Mouse (Mus musculus): ENCODE measurements around the gene Foxl1. TPM values are rescaled to one million over a fixed set of nuclear protein-coding genes. Genes with fewer than 3 reads are reported as not detected.
A peak's percentile ranks its signal among the peaks of the same experiment; 100 is the strongest.

Gene Foxl1
- polyA plus RNA-seq (2015; fragmentation: Nextera tagmentation; extraction: Ambion mirVana) = 0.15 TPM in 1 of 2 replicates, not detected in the other

- no peak for ATAC-seq
- Histone ChIP-seq H3K4me2 (ENCODE audit: low read length) (peak within 1 kb of the TSS; percentile 26; the same call in 1 of the 2 replicates), H3K36me3 (ENCODE audit: control insufficient read depth, insufficient read depth) (no peaks in the 10 kb centered on the region), H3K4me3 (replicated peaks; ENCODE audit: low read length) (0 out of 2 replicates have a peak within 1 kb of the TSS, but pooled peaks have one; percentile 4), H3K27ac (ENCODE audit: low read length) (no peak within 1 kb of the TSS), H3K9ac (replicated peaks; ENCODE audit: low read depth, low read length) (no peak within 1 kb of the TSS), H3K27me3 (replicated peaks; ENCODE audit: control insufficient read depth, insufficient read depth, low read length) (peaks cover 82% of the 10 kb centered on the region), H3K4me1 (replicated peaks; ENCODE audit: control insufficient read depth, insufficient read depth, low read length) (peaks cover 21% of the 10 kb centered on the region), H3K9me3 (ENCODE audit: control insufficient read depth, low read length) (0 out of 2 replicates have a peak, but pooled peaks cover 2% of the 10 kb centered on the region)
- WGBS = 1% methylated on average over 43 of the region's 43 CpGs
Measured at GRCm38 (mm10) chr8:121127756-121128375, at the start of gene Foxl1. Gene Foxl1, plus strand, starts transcription at chr8:121127940.

- Histone ChIP-seq H3K9me3 (ENCODE audit: control insufficient read depth, low read length) (0 out of 2 replicates have a peak, but pooled peaks cover 2% of the 10 kb centered on the region), H3K4me2 (ENCODE audit: low read length) (no peak overlapping the region), H3K4me3 (replicated peaks; ENCODE audit: low read length) (no peak overlapping the region), H3K27ac (ENCODE audit: low read length) (no peak overlapping the region), H3K9ac (replicated peaks; ENCODE audit: low read depth, low read length) (no peak overlapping the region), H3K36me3 (ENCODE audit: control insufficient read depth, insufficient read depth) (no peaks in the 10 kb centered on the region), H3K27me3 (replicated peaks; ENCODE audit: control insufficient read depth, insufficient read depth, low read length) (peaks cover 96% of the 10 kb centered on the region), H3K4me1 (replicated peaks; ENCODE audit: control insufficient read depth, insufficient read depth, low read length) (peaks cover 10% of the 10 kb centered on the region)
- no peak for ATAC-seq
- WGBS = 1% methylated on average over 14 of the region's 14 CpGs
Measured at GRCm38 (mm10) chr8:121078721-121079120, 49.0 kb upstream of the Foxl1 start.

GRCm38 (mm10) chr8:121079201-121079600 lies 48.5 kb upstream of the Foxl1 start:
- Histone ChIP-seq H3K36me3 (ENCODE audit: control insufficient read depth, insufficient read depth) (no peaks in the 10 kb centered on the region), H3K4me3 (replicated peaks; ENCODE audit: low read length) (no peak overlapping the region), H3K4me2 (ENCODE audit: low read length) (no peak overlapping the region), H3K4me1 (replicated peaks; ENCODE audit: control insufficient read depth, insufficient read depth, low read length) (peaks cover 15% of the 10 kb centered on the region), H3K9ac (replicated peaks; ENCODE audit: low read depth, low read length) (no peak overlapping the region), H3K27me3 (replicated peaks; ENCODE audit: control insufficient read depth, insufficient read depth, low read length) (peaks cover 92% of the 10 kb centered on the region), H3K9me3 (ENCODE audit: control insufficient read depth, low read length) (0 out of 2 replicates have a peak, but pooled peaks cover 2% of the 10 kb centered on the region), H3K27ac (ENCODE audit: low read length) (no peak overlapping the region)
- ATAC-seq = no peak
- 1% methylated on average over 7 of the region's 7 CpGs for WGBS

GRCm38 (mm10) chr8:121079944-121080343 lies 47.8 kb upstream of the Foxl1 start:
- whole genome bisulfite sequencing = 1% methylated on average over 12 of the region's 12 CpGs
- no peak overlapping the region for H3K4me3 ChIP-seq (replicated peaks; ENCODE audit: low read length)
- peaks cover 22% of the 10 kb centered on the region for H3K4me1 ChIP-seq (replicated peaks; ENCODE audit: control insufficient read depth, insufficient read depth, low read length)
- H3K4me2 ChIP-seq (ENCODE audit: low read length) = no peak overlapping the region
- 0 out of 2 replicates have a peak, but pooled peaks cover 2% of the 10 kb centered on the region for H3K9me3 ChIP-seq (ENCODE audit: control insufficient read depth, low read length)
- H3K27ac ChIP-seq (ENCODE audit: low read length) = no peak overlapping the region
- ATAC-seq = no peak
- no peaks in the 10 kb centered on the region for H3K36me3 ChIP-seq (ENCODE audit: control insufficient read depth, insufficient read depth)
- no peak overlapping the region for H3K9ac ChIP-seq (replicated peaks; ENCODE audit: low read depth, low read length)
- H3K27me3 ChIP-seq (replicated peaks; ENCODE audit: control insufficient read depth, insufficient read depth, low read length) = peaks cover 92% of the 10 kb centered on the region

GRCm38 (mm10) chr8:121080361-121081090 lies 47.2 kb upstream of the Foxl1 start:
- ATAC-seq = no peak
- Histone ChIP-seq H3K4me1 (replicated peaks; ENCODE audit: control insufficient read depth, insufficient read depth, low read length) (peaks cover 22% of the 10 kb centered on the region), H3K27me3 (replicated peaks; ENCODE audit: control insufficient read depth, insufficient read depth, low read length) (peaks cover 95% of the 10 kb centered on the region), H3K4me2 (ENCODE audit: low read length) (no peak overlapping the region), H3K36me3 (ENCODE audit: control insufficient read depth, insufficient read depth) (no peaks in the 10 kb centered on the region), H3K4me3 (replicated peaks; ENCODE audit: low read length) (no peak overlapping the region), H3K9me3 (ENCODE audit: control insufficient read depth, low read length) (0 out of 2 replicates have a peak, but pooled peaks cover 2% of the 10 kb centered on the region), H3K27ac (ENCODE audit: low read length) (no peak overlapping the region), H3K9ac (replicated peaks; ENCODE audit: low read depth, low read length) (no peak overlapping the region)
- under 1% methylated on average over 49 of the region's 49 CpGs for WGBS

- H3K4me1 ChIP-seq (replicated peaks; ENCODE audit: control insufficient read depth, insufficient read depth, low read length) = peaks cover 22% of the 10 kb centered on the region
- WGBS = 2% methylated on average over 7 of the region's 7 CpGs
- no peak overlapping the region for H3K4me2 ChIP-seq (ENCODE audit: low read length)
- no peak overlapping the region for H3K9ac ChIP-seq (replicated peaks; ENCODE audit: low read depth, low read length)
- 0 out of 2 replicates have a peak, but pooled peaks cover 2% of the 10 kb centered on the region for H3K9me3 ChIP-seq (ENCODE audit: control insufficient read depth, low read length)
- H3K4me3 ChIP-seq (replicated peaks; ENCODE audit: low read length) = no peak overlapping the region
- peaks cover 95% of the 10 kb centered on the region for H3K27me3 ChIP-seq (replicated peaks; ENCODE audit: control insufficient read depth, insufficient read depth, low read length)
- no peak for ATAC-seq
- H3K36me3 ChIP-seq (ENCODE audit: control insufficient read depth, insufficient read depth) = no peaks in the 10 kb centered on the region
- H3K27ac ChIP-seq (ENCODE audit: low read length) = no peak overlapping the region
Measured at GRCm38 (mm10) chr8:121081398-121081797, 46.3 kb upstream of the Foxl1 start.

GRCm38 (mm10) chr8:121082218-121083092 lies 45.3 kb upstream of the Foxl1 start:
- Histone ChIP-seq H3K4me3 (replicated peaks; ENCODE audit: low read length) (peak overlapping the region; percentile 40; the same call in 1 of the 2 replicates), H3K9me3 (ENCODE audit: control insufficient read depth, low read length) (0 out of 2 replicates have a peak, but pooled peaks cover 2% of the 10 kb centered on the region), H3K4me1 (replicated peaks; ENCODE audit: control insufficient read depth, insufficient read depth, low read length) (peaks cover 22% of the 10 kb centered on the region), H3K36me3 (ENCODE audit: control insufficient read depth, insufficient read depth) (no peaks in the 10 kb centered on the region), H3K27ac (ENCODE audit: low read length) (no peak overlapping the region), H3K9ac (replicated peaks; ENCODE audit: low read depth, low read length) (no peak overlapping the region), H3K27me3 (replicated peaks; ENCODE audit: control insufficient read depth, insufficient read depth, low read length) (peaks cover 93% of the 10 kb centered on the region), H3K4me2 (ENCODE audit: low read length) (peak overlapping the region; percentile 60)
- WGBS = under 1% methylated on average over 56 of the region's 57 CpGs
- ATAC-seq = no peak

- Histone ChIP-seq H3K36me3 (ENCODE audit: control insufficient read depth, insufficient read depth) (no peaks in the 10 kb centered on the region), H3K4me1 (replicated peaks; ENCODE audit: control insufficient read depth, insufficient read depth, low read length) (peaks cover 22% of the 10 kb centered on the region), H3K4me3 (replicated peaks; ENCODE audit: low read length) (peak overlapping the region; percentile 40), H3K27me3 (replicated peaks; ENCODE audit: control insufficient read depth, insufficient read depth, low read length) (peaks cover 92% of the 10 kb centered on the region), H3K9me3 (ENCODE audit: control insufficient read depth, low read length) (no peaks in the 10 kb centered on the region), H3K9ac (replicated peaks; ENCODE audit: low read depth, low read length) (no peak overlapping the region), H3K4me2 (ENCODE audit: low read length) (peak overlapping the region; percentile 60), H3K27ac (ENCODE audit: low read length) (no peak overlapping the region)
- peak; percentile 43 for ATAC-seq
- under 1% methylated on average over 88 of the region's 89 CpGs for WGBS
Measured at GRCm38 (mm10) chr8:121083093-121083935, 44.4 kb upstream of the Foxl1 start.
